Mouse (Mus musculus): Measurements from ENCODE around the gene Dmrt1.

The Dmrt1 gene

DNA sequence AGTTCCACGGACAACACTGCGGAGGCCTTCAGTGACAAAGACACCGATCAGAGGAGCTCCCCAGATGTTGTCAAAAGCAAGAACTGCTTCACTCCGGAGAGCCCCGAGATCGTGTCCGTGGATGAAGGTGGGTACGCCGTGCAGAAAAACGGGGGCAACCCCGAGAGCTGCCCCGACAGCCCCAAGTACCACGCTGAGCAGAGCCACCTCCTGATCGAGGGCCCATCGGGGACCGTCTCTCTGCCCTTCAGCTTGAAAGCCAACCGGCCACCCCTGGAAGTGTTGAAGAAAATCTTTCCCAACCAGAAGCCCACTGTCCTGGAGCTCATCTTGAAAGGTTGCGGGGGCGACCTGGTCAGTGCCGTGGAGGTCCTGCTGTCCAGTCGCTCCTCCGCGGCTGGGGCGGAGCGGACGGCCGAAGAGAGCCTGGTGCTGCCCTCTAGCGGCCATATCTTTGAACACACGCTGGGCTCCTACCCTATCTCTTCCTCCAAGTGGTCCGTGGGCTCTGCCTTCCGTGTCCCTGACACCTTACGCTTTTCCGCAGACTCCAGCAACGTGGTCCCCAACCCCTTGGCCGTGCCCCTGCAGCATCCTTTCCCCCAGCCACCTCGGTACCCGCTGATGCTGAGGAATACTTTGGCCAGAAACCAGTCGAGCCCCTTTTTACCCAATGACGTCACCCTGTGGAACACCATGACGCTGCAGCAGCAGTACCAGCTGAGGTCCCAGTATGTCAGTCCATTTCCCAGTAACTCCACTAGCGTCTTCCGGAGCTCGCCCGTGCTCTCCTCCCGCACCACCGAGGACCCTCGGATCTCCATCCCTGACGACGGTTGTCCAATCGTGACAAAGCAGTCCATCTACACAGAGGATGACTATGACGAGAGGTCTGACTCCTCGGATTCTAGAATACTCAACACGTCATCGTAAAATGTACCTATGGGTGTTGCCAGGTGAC, 117.2 kb downstream of the Dmrt1 start:
- DNase-seq (ENCODE audit: low spot score in 2 of 2): peak in 1 of 2 experiments; percentile 32

DNA sequence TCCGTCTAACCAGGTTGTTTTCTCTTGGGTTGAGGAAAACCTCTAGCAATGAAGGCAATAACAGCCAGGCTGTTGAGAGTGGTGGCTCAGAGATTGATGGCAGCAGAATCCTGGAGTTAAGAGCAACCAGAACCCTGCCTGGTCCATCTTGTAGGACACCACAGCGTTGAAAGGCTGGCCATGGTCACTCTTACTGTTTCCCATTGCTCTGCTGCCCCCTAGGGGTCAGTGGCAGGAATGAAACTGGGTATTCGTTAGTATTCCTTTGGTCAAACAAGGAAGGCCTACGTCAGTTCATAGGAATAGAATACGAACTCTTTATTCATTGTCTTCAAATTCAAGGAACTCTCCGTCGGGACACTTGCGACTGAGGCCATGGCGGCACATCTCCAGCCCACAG, 123.1 kb downstream of the Dmrt1 start:
- DNase-seq (ENCODE audit: low spot score in 2 of 2): peak; percentile 19 to 59

GRCm38 (mm10) chr19:25635119-25635518, 129.7 kb downstream of the Dmrt1 start:
- no peak for DNase-seq (ENCODE audit: low spot score in 2 of 2)

DNA sequence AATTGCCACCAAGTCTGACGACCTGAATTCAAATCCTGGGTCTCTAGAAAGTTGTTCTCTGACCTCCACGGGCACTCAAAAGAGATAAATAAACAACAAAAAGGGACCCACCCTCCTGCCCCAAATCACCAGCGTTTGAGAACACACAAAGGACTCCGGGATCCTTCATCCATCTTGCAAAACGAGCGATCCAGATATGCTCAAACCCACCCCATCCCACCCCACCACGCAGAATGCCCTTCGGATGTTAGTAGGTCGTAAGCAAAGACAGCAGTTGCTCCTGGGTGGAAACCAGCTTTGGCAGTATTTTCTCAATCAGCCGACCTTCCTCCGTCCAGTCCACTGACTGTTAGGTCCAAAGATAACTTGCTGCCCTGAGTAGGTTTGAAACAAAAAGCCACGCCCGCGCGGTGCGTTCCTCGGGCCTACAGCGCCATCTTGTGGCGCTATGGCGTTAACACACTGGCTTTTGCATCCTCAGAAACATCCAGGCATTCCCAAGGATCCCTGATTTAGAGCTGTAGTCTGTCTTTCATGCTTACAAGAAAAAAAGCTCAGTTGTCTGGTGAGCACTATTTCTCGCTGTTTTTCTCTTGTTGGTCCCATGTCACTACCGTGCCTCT, 130.3 kb downstream of the Dmrt1 start:
- peak; percentile 23 to 63 for DNase-seq (ENCODE audit: low spot score in 2 of 2)

DNA sequence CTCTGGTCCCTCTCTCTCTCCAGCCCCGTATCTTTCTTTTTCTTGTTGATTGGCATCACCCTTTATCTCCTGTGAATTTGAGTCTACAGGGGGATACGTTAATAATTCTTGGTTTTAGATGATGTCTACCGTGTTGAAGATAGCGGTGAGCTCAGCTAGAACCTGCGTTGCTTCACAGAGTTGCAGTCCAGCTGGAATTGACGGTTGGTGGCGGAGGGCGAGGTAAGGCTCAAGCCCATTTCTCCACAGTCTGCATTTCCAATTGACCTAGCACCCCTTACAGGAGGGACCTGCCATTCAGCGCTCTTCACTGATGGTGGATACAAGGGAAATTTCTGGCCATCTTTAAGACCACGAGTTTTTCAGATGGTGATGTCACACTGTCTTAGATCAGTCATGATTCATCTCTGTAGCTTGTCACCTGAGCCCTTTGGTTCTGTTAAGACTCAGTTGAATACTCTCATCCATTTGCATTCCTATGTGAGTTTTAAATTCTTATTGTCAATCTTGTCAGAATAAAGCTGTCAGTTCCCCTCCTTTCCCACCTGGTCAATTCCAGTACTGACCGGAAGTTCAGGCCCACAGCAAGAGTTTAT, 133.4 kb downstream of the Dmrt1 start:
- no peak for DNase-seq (ENCODE audit: low spot score in 2 of 2)

DNA sequence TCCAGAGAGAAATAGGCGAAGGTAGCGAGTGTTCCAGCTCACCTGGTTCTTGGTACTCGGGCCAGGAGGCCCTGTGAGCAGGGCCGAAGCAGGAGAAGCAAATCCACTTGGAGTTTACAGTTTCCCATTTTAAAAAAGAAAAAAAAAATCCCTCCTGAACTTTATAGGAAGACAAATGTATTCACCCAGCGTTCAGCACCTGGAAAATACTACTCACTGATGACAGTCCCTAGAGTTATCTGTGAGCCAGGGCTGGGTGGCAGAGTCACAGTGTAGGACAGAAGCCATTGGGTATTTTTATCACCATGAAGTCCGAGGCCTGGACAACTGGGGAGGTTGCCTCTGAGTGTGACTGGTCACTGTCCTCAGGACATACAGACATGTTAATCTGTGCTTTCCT, 136.4 kb downstream of the Dmrt1 start:
- DNase-seq (ENCODE audit: low spot score in 2 of 2): no peak

GRCm38 (mm10) chr19:25647136-25647535, 141.7 kb downstream of the Dmrt1 start:
- DNase-seq (ENCODE audit: low spot score in 2 of 2): no peak

DNA sequence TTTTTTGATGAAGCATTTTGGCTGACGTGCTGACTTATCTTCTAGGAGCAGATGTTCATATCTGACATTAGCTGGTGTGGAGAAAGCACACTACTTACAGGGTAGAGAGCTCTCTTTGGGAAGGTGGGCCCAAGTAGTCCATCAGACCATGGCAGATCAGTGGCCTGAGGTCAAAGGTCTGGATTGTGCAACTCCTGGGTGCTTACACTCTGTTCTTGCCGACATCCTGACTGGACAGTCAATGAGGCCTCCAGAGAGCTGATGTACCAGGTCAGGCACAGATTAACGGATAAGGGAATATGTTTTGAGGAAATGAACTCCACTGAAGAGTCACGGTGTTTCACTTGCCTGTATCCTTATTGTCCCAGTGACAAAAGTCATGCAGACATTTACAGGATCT, 143.3 kb downstream of the Dmrt1 start:
- no peak for DNase-seq (ENCODE audit: low spot score in 2 of 2)

DNA sequence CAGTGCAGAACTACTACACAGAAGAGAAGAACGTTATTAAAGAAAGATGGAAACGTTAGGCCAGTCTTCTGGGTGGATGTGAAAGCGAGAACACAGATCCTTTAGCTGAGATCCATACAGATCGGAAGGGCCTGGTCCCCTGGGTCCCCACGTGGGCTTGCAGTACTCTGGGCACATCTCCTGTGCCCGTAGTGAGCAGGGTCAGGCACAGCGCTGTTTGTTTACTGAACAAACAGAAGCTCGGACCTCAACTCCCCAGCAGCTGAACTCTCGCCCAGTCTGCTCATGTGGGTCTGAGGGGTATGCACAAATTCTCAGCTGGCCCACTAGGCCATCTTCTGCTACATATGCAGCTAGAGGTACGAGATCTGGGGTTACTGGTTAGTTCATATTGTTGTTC, 145.1 kb downstream of the Dmrt1 start:
- no peak for DNase-seq (ENCODE audit: low spot score in 2 of 2)

- no peak for DNase-seq (ENCODE audit: low spot score in 2 of 2)
These were observed 147.1 kb downstream of the Dmrt1 start for GRCm38 (mm10) chr19:25652560-25652959.

Data from frontal cortex, postnatal 14 days (tissue).